Mouse (Mus musculus): ENCODE measurements around the gene Lrrc8d.

DNA sequence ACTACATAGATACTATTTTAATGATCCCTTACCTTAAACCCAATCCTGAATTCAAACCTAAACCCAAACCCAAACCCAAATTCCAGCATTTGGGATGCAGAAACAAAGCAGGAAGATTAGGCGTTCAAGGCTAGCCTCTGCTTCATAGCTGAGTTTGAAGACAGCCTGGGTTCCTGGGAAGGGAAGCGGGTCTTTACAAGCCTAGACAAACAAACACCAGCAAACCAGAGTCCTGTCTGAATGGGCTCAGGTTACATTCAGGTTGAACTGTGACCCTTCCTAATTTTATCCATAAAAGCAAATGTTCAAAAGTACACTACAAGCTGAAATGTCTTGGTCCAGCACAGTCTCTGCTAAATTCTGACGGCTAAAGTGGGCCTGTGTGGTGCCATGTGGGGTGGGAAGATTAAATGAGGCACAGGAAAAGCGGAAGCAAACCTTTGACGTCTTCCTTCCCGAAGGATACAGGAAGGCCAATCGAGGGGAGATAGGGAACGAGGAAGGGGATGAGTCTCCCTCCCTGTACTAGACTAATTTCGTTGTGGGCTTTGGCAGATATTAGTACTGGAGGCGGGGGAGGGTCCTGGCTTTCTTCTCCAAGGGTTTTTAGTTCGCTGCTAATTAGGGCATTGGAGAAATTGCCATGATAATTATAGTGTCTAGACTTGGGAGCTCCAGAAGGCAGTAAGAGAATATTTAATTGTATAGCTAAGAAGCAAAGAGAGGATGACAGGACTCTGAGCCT lies 160.1 kb downstream of the Lrrc8d start:
- TF ChIP-seq POLR2A (IDR thresholded peaks at IDR 0.05; ENCODE audit: low read depth, low read length) (no peak), CTCF (conservative IDR thresholded peaks at IDR 0.05; ENCODE audit: insufficient read depth, insufficient read length, low read depth, low read length) (no peak)
